Mouse (Mus musculus) cerebellum, adult 2 months (tissue): ENCODE data around the gene Ssrp1.

ENCODE experiments used
- CTCF ChIP-seq: fragments of 200-500 bp; IDR thresholded peaks from 2 replicates; pipeline ENCODE4 v1.5.1; 2011; ENCODE audit warnings: low read depth, mild to moderate bottlenecking, control low read depth, low read length, moderate library complexity, borderline replicate concordance; ENCODE audit not compliant: insufficient read depth
- POLR2A ChIP-seq: fragments of 200-500 bp; IDR thresholded peaks from 2 replicates; pipeline ENCODE4 v1.6.1; 2011; ENCODE audit warnings: low read length, control low read depth, borderline replicate concordance; ENCODE audit not compliant: insufficient read depth

GRCm38 (mm10) chr2:85071921-85072320, 34.9 kb downstream of the Ssrp1 start:
- TF ChIP-seq CTCF, result no peak
- TF ChIP-seq POLR2A, result no peak
